Mouse (Mus musculus) heart, adult 11 months (tissue): Measurements from ENCODE around the gene Cts7.

ENCODE experiments used
- DNase-seq: peaks from one replicate; pipeline ENCODE4 v3.0.0; 2022

The Cts7 gene

GRCm38 (mm10) chr13:61358097-61358496 is at the start of gene Cts7:
Gene Cts7, minus strand, starts transcription at chr13:61358197.
- DNase-seq = no peak
